Mouse (Mus musculus): ENCODE data around the gene Cdc7.

Cdc7 gene

DNA sequence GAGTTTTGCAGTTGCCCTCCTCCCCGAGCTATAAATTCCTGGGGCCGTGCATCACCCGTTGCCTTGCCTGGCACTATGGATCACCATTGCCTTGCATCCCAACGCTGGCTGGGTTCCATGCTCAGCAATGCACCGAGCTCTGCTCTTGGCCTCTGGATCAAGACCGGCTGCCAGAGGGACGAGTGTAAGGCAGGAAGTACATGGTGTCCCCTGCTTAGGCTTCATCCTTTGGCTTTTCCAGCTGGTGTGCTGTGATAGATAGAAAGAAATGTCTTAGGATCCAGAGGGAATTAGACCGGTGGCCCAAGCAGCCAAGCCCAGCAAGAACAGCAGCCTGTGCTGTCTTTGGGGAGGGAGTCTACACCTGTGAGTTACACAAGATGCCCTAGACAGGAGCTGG is 61.7 kb downstream of the Cdc7 start:
- no peak for DNase-seq

DNA sequence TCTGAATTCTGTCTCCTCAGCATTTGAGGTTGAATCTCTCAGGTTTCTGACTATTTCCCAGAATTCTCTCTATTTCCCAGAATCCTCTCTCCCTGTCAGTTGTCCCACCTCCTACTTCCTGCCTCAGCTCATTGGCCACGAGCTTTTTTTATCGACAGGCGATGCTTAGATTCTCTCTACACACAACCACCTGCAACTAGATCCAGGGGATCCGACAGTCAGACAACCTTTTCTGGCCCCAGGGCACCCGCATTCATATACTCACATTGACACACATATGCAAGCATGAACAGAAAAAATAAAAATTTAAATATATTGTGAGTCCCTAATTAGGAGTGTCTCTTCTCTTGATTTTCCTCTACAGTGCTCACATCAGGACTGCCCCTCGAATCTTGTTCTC is 63.5 kb downstream of the Cdc7 start:
- DNase-seq = no peak

- no peak for DNase-seq
These were observed 64.4 kb downstream of the Cdc7 start for GRCm38 (mm10) chr5:107028557-107028956.

DNA sequence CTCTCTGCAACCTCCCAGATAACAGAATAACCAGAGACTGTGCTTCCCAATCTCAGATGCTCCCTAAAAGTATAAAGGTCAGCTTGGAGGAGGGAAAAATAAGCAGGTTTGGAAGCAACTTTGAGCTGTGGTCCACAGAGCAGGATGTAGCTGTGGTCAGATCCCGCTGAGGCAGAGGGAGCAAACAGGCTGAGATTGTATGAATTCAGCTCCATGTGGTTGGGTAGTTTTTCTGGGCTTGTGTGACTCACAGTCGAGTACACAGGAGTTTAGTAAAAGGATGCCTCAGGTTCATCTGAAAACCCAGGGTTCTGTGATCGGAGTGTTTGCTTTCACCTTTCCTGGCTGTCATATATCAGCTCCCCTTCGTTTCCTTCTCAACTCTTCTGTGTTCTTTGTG is 65.7 kb downstream of the Cdc7 start:
- DNase-seq = no peak

DNA sequence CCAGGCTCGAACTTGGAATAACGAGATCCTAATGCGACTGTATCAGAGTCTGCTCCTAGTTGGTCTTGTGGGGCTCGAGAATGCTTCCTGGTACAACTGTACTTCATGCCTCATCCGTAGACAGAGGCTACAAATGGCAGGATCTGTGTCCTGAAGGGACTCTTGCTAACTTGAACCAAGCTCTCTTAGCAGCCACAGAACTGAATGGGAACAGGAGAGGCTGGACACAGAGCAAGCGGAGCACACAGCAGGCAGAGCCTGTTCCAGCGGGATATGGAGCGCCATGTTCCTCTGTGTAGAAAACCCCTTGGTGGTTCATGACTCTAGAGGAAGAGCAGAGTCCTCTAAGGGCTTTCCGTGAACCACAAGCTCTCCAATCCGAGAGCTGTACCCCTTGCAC is 66.7 kb downstream of the Cdc7 start:
- DNase-seq = no peak

Measured in retina, postnatal 1 day (tissue).